Mouse (Mus musculus): ENCODE measurements around the gene Rbm46.

Rbm46 gene

DNA sequence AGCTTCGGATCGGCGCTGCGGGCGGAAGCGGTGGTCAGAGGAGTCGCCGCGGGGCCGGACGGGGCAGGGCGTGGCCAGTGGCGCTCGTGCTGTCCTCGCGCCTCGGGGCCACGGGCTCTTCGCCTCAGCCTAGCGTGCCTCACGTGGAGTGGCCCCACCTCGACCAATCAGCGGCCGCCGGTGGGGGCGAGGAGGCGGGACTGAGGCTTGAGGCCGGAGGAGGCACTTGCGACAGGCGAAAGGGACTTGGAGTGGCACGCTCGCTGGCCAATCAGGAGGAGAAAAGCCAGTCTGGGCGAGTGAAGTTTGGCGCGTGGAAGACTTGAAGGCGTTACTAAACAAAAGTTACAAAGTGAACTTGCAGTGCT is at the start of gene Rbm46:
Gene Rbm46, minus strand, starts transcription at position 112 of the 368 bp plus-strand sequence.
- CTCF ChIA-PET = no interaction called here

DNA sequence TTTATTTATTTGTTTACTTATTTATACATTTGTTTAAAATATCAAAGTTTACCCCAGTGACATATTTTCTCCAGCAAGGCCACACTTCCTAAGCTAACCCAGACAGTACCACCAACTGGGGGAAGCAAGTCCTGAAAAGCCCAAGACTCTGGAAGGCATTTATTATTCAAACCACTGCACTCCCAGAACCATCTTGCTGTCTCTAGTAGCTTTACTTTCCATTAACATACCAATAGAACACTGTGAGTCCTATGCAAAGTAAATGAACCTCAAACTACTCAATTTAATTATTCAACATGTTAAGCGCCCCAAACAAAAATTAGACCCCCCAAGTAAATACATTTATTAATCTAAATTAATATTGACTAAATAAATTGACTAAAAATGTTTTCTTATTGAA is 39.3 kb upstream of the Rbm46 start:
- CTCF ChIA-PET = no interaction called here

DNA sequence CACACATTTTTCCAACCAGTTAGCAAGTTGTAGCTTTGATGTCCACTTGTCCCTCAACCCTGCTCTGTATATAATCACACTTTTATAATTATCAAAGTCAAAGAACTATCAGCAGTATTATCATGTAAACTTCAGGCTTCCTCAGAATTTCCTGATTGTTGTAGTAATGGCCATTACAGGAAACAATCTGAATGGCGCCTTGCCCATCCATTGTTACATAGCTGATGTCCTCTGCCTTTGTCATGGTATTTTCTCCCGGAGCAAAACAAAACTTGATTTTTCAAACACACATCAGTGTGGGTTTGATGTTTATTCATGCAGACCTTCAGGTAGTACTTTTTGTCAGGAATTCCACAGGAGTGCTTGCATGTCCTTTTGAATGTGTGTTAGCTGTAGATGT is 32.4 kb upstream of the Rbm46 start:
- CTCF ChIA-PET = no interaction called here

DNA sequence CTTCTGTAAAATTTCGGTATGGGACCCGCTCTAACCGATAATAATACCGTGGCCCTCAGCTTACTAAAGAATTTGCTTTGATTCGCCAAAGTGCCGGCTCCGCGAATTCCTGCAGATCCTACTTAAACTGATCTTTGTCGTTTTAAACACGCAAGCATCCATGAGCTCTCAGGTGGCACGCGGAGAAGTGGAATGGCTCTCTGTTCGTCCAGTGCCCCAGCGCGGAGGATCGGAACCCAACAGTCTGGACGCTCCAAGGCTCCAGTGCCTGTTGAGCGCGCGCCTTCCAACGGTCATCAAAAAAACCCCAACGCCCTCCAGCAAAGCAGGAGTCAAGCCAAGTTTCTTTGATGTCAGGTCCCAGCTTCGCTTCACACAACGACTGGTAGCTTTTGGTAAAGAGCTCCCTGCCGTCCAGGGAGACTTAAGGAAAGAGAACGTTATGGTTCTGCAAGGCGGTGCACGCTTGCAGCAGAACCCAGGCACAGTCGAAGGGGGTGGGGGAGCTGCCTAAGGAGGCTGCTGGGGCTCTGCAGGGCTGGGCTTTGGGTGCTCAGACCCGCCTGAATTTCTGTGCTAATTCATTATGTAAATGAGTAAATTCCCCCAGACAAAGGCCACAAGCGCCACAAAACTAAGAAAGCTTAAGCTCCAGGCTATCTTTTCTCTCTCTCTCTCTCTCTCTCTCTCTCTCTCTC is 28.1 kb upstream of the Rbm46 start:
- CTCF ChIA-PET = no interaction called here

DNA sequence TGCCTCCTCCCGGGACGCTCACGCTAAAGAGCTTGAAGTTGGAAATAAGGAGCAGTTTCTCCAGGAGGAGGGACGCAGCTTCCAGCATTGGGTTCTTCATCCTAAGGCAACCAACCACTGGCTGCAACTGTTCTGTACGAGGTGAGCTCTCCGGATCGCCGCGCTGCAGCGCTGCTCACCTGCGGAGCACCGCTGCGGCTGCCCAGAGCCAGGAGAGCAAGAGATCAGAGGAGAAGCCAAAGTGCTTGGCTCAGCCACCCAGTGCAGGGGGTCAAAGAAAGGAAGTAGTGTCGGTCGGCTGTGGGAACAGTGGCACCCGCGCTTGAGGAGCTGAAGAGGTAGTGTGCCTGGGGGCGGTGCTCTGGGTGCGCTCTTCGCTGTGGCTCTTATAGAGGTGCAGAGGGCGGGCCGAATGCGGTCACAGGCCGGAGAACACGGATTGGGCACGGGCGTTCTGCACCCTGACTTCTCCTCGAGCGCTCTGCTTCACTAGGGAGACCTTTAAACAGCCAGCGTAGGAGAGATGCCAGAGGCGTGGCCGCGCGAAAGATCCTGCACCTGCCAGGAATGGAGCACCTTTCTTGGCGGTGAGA is 27.4 kb upstream of the Rbm46 start, which contains the start of gene Lrat:
Gene Lrat, minus strand, starts transcription at position 361 of the 593 bp plus-strand sequence.
- CTCF ChIA-PET = no interaction called here

DNA sequence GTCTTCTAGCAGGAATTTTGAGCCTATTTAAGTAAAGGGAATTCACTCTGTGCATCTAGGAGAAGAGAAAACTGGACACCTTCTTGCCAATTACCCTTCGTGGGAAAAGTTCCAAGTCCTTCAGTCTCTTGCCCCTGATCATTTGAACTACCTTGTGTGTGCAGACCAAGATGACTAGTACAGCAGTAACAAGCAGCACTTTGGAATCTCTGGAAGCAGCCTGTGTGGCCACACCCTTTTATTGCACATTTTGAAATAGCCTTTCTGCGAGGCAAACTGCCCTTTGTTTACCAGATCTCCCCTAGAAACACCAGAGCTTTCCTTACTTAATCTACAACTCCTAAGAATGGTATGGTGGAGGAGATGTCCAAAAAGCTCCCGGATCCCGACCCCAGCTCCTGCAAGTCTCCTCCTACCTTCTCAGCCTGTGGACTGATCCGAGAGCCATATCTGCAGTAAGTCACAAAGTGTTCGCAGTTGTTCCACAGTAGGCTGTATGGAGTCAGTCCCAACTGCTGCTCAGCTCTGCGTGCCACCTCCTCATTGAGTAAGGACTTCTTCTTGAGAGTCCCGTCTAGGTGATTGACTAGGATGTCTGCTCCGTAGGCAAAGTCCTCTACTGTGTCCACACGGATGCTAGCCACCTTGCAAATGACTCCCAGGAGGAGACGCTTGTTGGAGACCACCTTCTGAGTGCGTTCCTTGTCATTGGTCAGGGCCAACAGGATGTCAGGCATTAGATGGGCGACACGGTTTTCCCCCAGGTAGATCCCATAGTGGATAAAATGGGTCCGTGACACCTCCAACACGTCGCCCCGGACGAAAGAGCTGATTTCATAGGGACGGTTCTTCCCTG is 26.7 kb upstream of the Rbm46 start:
- CTCF ChIA-PET = no interaction called here

DNA sequence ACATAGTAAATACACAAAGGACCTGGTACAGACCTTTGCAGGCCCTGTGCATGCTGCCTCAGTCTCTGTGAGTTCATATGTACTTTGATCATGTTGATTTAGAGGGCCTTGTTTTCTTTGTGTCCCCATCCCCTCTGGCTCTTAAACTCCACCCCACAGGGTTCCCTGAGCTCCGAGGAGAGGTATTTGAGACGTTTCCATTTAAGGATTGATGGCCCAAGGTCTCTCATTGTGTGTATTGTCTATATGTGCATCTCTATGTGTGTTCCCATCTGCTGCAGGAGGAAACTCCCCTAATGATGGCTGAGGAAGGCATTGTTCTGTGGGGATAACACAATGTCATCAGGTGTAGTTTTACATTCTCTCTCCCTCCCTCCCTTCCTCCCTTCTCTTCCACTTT is 12.6 kb upstream of the Rbm46 start:
- CTCF ChIA-PET = no interaction called here

DNA sequence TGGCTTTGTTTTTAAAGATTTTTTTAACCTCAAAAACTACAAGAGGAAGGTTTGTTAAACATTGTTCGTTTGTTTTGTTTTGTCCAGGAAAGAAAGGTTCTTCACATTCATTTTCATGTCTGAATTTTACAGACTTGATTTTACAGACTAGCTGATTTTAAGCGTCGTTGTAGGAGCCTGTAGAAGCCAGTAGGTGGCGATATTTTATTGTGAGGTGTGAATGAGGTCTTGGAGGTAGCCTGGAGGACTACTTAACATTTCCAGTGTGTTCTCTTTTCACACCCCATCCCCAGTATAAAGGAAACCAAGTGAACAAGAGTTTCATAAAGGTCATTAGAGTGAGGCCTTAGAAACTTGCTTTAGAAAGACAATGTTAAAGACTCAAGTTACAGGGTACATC is 975 bp upstream of the Rbm46 start:
- CTCF ChIA-PET = no interaction called here

DNA sequence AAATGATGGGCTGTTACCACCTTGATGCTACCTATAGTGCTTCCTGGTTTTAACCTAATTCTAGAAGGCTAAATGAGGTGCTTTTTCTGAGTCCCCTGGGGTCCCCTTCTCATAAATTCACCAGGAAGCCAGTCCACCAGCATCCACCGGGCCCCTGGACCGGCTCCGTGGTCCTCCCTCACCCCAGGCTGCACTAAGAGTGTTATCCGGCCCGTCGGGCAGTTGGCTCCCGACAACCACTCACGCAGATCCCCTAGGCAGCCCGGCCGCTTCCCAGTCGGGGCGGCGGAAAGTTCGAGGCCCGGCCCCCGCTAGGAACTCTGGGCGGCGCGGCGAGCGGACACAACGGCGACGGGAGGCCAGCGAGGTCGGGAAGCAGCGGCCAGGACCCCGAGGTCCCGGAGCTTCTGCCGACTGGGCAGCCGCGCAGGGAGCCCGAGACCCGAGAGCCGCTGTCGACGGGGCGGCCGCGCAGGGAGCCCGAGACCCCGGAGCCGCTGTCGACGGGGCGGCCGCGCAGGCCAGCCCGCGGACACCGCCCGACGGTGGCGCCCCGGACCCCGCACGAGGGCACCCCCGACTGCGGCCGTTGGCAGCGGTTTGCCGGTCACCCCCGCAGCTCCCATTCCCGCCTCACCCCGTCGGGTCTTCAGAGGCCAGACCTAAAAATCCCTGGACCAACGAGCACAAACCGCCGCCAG is 462 bp downstream of the Rbm46 start:
- CTCF ChIA-PET = no interaction called here

DNA sequence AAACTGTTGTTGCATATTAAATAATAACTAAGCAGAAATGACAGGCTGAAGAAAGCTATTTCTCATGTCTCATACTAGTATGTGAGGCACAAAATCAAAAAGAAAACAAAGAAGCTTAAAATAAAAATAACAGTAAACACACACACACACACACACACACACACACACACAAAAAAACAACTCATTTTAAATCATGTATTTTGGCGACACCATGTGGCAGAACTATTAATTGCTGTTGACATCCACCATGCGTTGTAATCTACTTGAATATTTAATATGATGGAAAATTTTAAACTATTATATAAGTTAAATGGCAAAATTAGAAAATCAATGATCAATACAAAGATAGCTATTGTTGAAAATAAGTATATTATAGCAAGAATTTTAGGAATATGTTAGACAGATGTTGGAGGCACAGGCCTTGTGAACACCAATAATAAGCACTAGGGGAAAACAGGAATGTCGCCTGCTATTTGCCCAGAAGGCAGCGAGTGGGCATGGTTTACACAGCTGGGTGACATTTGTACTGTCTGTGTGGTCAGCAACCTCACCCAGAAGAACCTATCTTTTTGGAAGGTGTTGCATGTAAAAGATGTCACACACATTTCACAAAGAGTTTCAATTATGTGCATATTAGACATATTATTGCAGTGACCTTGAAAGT is 18.7 kb downstream of the Rbm46 start:
- CTCF ChIA-PET = no interaction called here

DNA sequence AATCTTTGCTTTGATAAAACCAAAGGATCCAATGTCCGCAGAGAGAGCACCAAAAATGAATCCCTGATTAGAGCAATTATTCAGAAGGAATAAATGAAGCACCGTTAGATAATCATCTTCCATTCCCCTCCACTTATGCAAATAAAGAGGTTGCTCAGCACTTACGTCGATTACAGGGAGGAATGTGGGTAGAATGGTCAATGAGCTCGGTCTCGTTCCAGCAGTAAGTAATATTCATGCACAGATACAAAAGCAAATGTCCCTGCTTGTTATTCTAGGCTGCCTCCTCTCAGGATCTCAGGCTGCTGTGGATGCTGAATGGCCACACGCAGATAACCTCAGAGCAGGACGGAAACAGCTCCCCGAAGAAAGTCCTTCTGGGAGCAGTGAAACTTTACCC is 51.1 kb downstream of the Rbm46 start:
- CTCF ChIA-PET = no interaction called here

DNA sequence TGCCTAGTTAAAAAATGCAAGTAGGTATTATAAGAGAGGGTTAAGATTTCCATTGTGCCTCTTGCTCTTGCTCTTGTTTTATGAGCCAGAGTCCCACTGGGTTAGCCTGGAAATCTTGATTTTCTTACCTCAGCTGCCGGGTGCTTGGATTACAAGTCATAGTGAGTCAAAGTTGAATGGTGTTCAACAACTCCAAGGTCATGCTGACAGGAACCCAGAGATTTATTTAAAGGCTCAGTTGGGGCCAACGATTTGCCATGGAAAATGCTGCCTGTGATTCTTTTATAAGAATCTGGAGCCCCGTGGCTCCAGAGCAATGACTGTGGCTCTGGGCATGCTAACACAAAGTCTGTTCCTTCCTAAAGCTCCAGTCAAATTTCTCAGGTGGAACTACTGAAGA is 64.4 kb downstream of the Rbm46 start:
- CTCF ChIA-PET = no interaction called here

DNA sequence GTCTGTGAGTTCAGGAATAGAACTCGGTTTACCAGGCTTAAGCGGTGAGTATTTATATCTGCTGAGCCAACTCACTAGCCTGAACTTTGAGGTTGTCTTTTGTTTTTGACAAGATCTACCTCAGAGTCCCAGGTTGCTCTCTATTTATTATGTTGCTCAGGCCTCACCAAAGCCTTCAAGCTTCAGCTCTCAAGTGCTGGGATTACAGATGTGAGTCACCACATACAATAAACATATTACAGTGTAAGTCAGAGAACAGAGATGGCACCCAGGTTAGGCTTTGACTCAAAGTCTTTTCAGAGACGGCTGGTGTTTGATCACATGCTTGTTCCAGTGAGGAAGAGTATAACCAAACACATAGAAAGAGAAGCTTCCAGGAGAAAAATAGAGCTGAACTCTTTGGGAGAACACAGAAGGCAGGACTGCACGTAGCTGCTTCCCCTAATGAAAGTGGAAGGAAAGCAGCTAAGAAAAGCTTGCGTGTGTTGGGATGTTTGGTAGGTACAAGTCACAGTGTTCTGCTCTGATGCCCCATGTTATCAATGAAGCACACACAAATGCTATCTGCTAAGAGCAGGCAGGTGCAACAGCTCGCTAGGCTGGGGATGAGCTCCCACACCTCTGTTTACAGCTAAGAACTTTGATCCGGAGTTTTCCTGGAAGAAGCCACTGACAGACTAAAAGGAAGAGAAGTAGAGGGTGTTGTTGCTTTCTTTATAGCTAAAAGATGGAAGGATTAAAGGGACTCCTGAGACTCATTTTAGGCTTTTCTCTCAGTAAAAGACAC is 65.8 kb downstream of the Rbm46 start:
- CTCF ChIA-PET = no interaction called here

DNA sequence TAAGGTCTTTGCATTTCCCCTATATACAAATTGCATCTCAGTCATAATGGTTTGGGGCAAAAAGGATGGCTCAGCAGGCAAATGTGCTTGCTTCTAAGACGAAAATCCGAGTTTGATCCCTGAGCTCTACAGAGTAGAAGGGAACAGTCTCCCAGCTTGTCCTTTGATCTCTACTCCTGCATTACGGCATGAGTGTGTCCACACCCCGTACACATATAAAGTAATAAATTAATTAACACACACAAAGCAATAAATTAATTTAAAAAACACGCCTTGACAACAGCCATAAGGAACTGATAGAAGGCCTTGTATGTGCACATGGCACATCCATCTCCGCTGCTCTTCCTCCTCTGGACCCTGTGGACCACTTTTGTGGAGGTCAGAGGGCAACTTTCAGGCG is 66.5 kb downstream of the Rbm46 start:
- CTCF ChIA-PET = no interaction called here

DNA sequence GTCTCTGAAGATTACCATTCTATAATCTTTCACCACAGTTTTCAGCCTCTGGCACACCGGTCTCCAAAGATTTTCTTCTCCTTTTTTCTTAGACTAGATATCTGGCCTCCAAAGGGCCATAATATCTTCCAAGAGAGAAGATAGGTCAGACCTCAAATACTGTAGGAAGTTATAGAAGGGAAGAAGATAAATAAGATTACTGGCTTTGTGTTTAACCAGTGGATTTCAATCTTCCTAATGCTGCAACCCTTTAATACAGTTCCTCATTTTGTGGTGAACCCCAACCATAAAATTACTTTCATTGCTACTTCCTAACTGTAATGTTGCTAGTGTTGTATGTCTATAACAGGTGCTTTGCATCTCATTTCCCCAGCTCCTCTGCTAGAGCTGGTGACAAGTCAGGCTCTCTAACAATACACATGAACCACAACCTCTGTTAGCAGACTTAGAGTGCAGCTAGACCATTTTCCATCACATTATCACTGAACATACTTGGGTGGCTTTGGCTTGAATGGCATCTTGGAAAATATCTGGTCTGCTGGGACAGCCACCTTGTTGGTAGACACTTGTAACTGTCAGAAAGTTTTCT is 67.9 kb downstream of the Rbm46 start:
- CTCF ChIA-PET = no interaction called here

DNA sequence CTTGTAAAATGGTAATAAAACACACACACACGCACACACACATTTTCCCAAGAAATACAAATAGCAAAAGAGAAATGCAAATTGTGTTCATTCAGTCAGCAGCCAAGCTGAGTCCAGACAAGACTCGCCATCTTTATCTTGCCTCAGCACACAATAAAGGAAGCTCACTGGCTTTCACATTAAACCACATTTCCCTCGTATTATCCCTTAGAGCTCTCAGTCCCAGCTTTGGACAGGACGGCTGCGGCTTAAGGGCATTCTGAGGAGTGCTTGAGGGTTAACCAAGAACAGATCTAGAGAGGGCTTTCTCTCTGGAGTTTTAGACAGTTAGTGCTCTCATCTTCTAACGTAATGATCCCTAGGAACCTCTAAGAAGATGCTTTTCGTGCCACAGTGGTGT is 71.0 kb downstream of the Rbm46 start:
- CTCF ChIA-PET = no interaction called here

DNA sequence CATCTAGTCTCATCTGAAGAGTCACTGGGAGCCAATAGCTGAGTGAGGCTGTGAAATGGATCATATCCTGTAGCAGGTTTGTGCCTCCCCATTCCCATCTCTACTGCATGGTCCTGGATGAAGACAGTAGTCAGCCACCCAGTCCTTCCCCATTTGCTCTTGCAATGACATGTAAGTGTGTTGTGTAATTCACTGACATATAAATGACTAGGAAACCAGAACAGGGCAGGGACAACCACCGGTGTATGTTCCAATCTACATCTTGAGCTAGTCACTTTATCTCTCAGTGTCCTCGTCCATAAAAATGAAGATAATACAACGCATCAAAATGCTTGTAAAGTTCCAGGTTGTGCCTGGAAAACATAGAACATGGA is 75.8 kb downstream of the Rbm46 start:
- CTCF ChIA-PET = no interaction called here

DNA sequence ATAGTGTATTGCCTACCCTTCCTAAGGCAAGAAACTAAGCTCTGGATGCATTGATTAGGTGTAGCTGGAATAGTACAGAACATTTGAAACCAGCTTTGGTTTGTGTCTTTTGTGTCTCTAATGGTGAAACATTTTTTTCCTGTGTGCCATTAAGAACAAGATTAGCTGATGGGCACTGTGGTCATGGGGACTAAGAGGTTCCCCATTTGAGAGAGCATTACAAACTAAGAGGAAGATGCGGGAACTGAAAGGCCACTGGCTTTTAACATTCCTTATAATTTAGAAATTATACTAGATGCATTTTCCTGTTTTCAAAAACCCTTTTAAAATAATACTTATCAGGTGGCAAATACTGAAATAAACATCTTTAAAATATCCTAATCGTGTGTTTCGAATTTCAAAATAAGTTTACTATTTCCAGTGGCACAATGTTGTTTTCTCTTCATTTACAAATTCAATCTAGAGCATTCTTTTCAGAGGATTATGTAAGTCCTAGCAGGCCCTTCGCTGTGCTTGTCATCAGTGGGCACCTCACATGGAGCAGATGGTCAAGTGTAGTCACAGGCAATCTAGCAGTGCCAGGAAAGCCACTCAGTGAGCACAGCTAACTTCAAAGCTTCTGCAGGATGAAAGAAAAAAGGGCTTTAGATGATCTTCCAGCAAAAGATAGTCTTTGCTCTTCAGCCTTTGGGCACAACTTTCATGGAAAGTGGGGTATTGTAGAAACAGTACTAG is 76.4 kb downstream of the Rbm46 start:
- CTCF ChIA-PET = no interaction called here

DNA sequence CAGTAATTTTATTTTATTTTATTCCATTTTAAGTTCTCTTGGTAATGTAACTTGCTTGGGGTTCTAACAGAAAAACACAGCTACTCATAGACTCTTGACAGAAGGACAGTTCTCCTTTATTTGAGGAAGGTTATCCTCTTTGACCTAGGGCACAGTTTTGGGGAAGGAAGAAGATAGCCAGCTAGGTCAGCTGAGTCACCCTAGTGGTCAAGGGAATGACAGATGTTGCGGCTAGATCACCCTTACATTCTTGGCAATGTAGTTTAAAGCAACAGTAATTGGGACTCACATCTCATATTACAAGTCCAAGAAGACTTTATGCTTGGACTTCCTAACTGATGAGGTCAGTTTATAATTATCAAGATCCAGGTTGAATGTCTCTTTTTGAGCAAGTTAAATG is 82.6 kb downstream of the Rbm46 start:
- CTCF ChIA-PET = no interaction called here

DNA sequence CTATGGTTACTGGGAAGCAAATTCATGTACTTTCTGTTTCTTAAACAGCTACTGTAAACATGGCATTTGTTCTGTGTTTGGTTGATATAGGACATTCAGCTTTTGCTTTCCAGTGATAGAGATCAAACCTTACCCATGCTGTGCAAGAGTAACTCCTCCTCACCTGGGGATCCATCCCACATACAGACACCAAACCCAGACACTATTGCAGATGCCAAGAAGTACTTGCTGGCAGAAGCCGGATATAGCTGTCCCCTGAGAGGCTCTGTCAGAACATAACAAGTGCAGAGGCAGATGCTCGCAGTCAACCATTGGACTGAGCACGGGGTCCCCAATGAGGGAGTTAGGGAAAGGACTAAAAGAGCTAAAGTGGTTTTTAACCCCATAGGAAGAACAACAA is 84.6 kb downstream of the Rbm46 start:
- CTCF ChIA-PET = no interaction called here
